Mouse (Mus musculus): ENCODE measurements around the gene Nr5a2.

Nr5a2 gene

DNA sequence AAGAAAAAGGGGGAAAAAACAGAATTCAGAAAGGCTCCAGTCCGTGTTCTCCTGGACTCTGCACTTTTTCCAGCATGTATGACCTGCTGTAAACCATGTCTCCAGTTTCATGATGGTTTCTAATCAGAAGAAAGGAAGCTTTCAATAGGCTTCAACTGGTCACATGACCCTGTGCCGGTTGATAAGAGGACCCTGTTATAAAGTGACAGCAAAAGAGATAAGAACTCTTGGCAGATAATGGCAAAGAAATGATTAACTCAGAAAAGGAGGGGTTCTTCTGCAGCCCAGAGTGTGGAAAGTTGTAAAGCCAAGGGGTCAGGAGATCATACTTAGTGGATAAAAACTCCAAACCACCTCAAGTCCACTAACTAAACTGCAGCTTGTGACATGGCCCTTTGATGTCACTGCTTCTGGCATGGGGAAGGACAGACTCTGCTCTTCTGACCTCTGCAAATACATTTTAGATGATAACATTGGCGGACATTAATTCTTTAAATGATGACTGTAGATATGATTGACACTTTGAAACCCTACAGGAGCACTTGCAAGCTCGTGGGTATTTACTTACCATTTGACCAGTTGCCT, at the start of gene Nr5a2:
Gene Nr5a2 (minus strand): TSS at position 21 of the 585 bp plus-strand sequence.
- no peak for DNase-seq (ENCODE audit: low spot score in 2 of 2)

DNA sequence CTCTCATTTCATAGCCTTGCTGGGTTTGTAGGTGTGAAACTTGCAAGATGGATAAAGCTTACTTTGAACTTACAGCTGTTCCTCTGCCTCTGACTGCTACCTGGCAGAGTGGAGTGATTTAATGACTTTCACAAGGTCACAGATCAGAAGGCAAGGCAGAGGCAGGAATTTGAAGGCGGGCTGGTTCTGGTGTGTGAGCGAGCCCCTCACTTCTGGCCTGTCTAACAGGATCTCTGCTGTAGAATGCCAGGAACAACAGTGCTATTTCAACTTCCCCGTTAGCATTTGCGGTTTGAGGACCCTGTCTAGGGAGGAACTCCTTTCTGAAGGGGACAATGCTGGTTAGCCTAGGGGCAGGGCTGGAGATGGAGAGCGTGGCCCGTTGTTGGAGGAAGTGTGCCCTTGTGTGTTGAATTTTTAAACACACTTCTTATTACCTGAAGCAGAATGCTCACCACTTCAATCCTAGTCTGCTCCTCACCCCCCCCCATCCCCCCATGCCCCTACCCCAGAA, 48.5 kb upstream of the Nr5a2 start:
- DNase-seq (ENCODE audit: low spot score in 2 of 2) = no peak

DNA sequence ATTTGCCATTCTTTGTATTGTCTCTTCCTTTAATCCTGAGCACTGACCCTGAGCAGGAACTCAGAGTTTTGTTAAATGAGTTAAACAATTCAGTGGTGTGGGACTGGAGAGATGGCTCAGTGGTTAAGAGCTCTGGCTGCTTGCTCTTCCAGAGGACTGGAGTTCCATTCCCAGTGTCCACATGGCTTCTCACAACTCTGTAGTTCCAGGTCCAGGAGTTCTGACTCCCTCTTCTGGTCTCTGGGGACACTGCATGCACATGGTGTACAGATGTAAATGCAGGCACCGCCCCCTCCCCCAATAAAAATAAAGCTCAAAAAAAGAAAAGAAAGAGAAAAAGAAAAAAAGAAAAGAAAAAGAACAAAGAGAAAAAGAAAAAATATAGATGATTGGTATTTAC, 43.6 kb upstream of the Nr5a2 start:
- no peak for DNase-seq (ENCODE audit: low spot score in 2 of 2)

DNA sequence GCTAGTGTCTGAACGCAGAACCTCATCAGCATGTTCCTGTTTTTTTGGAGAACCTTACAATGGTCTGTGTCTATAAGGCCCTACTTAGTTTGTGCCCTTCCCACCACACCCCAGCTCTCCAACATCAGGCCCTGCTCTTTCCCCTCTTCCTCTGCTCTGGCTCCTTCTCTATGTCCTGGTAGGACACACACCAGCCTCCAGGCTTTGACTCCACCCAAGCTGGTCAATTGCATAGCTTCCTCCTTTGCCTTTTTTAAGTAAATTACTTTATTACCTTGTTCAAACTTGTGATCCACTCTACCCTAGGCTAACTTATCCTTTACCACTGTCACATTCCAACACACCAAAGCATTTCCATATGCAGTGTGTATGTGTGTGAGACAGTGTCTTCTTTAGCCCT, 42.9 kb upstream of the Nr5a2 start:
- no peak for DNase-seq (ENCODE audit: low spot score in 2 of 2)

DNA sequence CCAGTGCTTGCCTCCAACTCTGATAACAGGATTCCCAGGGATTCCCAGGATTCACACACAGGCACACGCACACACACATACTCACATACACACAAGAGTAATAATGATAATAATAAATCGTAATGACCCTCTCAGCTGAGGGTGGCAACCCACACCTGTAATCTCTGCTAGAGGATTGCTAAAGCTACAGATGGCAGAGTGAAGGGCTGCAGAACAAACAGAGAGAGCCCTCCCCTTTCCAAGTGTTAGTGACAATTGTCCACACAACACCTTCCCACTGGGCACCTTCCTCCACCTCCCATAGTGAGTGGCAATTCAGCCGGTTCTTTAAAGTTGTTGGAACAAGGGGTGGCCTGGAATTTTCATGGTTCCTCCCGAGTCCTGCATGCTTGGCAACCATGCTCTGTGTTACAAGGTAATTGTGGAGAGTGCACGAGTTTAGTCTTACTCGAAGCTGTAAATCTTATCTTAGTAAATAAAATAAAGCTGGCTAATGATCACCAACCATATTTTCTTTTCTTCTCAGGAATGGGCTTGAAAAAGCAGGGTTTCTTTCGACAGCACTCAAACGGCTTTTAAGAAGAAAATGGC, 31.6 kb upstream of the Nr5a2 start:
- DNase-seq (ENCODE audit: low spot score in 2 of 2) = no peak

DNA sequence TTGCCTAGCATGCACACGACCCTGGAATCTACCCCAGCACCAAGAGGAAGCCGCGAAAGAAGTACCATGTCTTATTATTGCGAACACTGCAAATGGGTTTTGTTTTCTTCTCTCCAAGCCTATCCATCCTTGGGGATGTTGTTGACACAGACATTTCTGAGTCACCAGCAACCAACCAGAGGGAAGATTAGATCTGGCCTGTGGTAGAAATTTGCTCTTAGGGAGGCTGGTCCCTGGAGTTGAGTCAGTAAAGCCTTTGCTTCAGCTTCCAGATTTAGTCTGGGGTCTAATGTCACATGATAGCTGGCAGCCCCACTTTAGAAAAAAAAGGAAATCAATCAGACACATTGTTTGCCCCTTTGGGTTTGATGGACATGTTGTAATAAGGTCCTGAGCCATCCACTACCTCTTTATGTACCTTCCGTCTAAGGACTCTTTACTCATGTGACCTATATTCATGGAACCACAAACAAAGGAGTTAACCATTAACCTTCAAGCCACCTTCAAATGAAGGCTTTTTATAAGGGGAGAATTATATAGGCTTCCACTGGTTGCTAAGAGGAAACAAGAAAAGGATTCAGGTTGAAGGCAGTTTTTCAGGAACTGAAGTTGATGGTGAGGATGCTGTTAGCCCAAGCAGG, 20.1 kb upstream of the Nr5a2 start:
- DNase-seq (ENCODE audit: low spot score in 2 of 2) = no peak

DNA sequence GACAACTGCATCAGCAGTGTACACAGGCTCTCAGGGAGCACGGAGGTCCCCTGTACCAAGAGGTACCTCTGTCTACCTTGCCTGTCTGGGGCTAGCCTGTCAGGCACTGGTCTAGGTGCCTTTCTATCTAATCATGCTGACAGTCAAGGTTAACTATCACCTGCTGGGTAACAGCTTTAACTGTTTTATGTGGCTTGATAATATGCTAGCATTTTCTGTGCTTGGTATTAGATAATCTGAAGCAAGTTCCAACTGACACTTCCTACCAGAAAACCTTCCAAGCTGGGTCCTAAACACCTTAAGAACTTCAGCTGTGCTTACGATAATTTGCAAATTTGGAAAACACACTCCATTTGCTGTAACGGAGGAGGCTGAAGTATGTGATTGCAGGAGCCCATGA, 17.6 kb upstream of the Nr5a2 start:
- no peak for DNase-seq (ENCODE audit: low spot score in 2 of 2)

DNA sequence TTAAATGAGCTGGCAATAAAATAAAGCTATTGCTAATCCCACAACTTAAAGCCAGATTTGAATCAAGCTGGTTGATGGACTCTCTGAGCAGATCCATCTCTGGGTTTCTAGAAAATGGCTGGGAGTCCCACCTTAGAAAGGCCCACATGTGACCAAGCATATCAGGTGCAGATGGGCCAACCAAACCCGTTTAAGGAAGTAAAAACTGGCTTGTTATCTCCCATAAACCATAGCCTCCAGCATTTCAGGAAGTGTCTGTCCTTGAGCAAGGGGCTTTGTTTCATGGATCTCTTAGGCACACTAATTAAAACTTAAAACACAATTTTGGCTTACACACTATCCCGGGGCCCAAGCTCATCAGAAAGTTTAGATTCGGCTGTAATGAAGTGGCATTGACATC, 13.8 kb upstream of the Nr5a2 start:
- DNase-seq (ENCODE audit: low spot score in 2 of 2) = no peak

DNA sequence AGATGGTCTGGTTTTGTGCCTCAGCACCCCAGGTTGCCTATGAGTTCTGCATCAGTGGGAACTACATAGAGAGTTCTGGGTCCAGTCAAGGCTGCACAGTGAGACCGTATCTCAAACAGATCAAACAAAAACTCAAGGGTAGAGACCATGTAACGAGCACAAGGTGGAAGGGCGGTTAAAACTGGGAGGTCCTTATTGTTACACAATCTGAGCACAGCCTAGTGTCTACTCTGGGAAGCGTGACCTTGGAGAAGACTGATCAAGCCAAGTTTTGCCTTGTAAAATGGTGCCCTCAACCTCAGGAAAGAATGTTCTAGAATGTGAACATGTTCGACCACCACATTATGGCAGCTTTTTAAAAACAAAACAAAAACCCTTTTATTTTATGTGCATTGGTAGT, 12.8 kb upstream of the Nr5a2 start:
- no peak for DNase-seq (ENCODE audit: low spot score in 2 of 2)

DNA sequence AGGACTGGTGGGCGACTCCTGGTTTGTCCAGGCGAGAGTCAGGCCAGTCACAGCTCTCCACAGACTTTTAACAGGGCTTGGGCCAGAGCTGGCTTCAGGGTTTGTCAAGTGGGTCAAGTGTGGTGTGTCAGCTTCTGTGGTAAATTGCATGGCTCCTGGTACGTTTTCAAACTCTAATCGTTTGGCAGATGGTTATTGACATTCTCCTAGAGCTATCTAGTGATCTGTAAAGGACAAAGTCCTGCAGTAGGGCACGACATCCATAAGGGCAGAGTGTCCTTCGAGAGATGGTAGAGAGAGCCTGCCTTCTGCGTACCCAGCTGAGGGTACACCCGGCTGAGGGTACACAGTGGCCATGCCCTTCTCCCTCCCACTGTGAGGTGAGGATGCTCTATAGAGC, 10.7 kb upstream of the Nr5a2 start:
- no peak for DNase-seq (ENCODE audit: low spot score in 2 of 2)

DNA sequence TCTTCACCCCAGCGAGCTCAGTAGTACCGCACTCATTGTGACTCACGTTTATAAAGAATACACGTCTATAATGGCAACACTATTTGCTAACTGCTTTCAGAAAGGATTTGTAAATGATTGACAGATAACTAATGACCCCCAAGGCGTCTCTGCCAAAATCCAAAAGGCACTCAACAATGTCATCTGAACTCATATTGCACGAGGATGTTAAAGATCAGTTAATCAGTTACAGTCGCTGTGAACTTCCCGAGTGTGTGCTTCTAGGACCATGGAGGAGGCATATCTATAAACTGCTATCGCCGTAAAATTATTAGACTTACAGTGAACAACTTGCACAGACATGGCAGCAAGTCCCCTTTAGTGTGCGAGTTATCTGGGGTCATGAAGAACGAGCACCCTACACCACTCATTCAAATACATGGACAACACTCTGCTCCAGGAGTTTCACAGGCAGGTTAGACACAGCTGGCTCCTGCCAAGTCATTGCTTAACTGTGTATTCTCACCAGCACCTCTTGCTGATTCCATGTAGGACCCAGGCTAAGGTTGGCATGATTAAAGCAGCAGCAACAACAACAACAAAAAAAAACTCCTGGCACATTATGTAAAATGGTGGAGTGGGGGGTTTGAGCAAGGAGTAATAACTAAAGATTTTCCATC, 6.6 kb upstream of the Nr5a2 start:
- no peak for DNase-seq (ENCODE audit: low spot score in 2 of 2)

DNA sequence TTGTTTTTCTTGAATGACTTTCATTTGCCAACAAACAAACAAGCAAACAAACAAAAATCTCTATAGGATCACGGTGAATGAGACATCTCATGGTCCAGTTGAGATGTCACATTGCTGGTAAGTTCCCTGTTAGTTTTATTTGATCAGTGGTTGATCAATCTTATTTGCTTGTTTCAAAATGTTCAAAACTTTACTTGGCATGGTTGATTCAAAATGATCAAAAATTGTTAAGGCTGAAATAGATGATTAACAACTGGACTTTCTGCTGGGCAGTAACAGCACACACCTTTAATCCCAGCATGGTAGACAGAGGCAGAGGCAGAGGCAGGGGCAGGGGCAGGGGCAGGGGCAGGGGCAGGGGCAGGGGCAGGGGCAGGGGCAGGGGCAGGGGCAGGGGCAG, 757 bp downstream of the Nr5a2 start:
- DNase-seq (ENCODE audit: low spot score in 2 of 2) = no peak

DNA sequence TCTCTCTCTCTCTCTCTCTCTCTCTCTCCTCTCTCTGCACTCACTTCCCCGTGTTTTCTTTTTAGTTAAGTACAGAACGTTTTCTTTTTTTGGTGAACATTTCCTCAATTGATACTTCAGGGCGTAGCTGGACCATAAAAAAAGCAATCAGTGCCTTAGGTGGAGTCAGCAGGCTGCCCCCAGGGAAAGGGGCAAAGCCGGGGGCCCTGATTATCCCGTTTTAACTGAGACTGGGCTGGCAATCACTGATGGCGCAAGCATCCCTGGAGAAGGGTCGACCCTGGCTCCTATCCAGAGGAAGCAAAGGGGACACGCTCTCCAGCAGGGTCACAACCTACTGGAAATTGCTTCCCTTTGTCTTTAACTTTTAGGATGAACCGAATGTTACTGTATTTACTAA, 1.6 kb downstream of the Nr5a2 start:
- DNase-seq (ENCODE audit: low spot score in 2 of 2) = no peak

DNA sequence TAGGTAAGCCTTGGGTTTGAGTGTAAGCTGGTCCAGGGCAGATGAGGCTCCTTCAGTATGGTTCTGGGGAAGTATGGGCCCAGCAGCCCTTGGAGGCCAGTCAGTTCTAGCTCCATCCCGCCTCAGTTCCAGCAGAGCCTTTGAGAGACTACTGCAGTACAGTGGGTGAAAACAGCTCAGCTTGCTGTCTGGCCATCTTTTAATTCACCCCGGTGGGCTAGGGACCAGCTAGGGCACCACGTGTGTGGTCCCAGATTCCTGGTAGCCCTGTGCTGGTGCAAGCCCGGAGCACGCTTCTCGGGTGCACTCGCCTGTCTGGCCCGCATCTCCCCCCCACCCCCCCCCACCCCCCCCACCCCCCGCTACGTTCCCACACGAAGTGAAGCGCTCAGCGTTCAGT, 2.1 kb downstream of the Nr5a2 start:
- DNase-seq (ENCODE audit: low spot score in 2 of 2) = no peak

DNA sequence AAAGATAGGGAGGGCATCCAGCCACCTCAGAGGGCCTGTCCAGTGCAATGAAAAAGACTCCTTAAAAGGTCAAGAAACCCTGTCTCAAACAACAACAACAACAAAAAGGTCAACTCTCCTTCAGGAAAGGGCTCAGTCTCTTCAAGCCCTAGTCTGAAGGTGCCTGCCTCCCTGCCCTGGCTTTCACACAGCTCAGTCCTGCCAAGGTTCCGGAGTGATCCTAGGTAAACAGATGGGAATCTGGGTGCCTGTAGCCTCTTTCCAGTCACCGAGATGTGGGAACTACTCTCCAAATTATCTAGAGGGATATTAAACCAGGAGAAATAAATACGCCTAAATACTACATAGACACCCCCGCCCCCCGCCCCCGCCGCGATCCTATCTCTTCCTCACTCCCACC, 2.6 kb downstream of the Nr5a2 start:
- DNase-seq (ENCODE audit: low spot score in 2 of 2) = no peak

DNA sequence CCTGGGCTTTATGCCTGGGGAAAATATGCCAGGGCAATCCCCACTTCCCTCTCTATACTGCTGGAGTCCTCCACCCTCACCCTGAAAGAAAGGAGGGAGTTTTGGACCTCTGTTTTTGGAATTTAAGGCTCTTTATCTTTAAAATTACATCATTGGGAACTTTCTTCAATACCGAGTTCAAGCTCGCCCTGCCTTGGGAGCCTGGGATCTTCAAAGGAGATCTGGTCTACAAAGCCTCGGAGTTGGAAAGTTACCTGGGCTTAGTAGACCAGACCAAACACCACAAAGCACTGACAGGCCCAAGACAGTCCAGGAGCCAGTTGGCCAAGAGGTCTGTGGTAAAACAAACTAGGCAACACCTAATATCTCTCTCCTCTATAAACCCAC, 6.1 kb downstream of the Nr5a2 start:
- no peak for DNase-seq (ENCODE audit: low spot score in 2 of 2)

DNA sequence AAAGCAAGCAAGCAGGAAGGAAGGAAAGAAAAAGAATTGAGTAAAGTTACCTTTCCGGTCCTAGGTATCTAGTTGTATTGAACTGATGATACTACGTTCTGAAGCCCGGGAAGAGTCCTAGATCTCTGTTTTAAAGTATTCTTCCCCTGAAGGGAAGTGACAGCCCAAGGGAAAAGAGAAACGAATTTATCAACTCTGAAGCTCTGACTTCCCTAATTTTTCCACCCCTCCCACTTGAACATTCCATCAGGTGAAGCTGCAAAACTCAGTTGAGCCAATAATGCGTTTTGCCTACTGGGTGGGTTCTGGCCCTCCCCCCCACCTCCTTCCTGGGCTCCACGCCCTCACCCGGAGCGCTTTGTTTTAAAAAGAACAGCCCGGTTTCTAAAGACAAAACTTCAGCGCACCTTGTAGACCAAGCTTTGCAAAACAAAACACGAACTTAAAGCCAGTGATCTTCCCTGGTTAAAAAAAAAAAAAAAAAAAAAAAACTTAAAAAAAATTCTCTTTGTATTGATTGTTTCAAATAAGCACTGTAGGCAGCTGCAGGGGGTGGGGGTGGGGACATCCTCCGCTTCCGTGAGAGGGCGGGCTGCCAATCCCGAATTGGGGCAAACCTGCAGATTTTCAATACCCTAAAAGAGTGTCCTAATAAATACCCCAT, 6.7 kb downstream of the Nr5a2 start:
- no peak for DNase-seq (ENCODE audit: low spot score in 2 of 2)

DNA sequence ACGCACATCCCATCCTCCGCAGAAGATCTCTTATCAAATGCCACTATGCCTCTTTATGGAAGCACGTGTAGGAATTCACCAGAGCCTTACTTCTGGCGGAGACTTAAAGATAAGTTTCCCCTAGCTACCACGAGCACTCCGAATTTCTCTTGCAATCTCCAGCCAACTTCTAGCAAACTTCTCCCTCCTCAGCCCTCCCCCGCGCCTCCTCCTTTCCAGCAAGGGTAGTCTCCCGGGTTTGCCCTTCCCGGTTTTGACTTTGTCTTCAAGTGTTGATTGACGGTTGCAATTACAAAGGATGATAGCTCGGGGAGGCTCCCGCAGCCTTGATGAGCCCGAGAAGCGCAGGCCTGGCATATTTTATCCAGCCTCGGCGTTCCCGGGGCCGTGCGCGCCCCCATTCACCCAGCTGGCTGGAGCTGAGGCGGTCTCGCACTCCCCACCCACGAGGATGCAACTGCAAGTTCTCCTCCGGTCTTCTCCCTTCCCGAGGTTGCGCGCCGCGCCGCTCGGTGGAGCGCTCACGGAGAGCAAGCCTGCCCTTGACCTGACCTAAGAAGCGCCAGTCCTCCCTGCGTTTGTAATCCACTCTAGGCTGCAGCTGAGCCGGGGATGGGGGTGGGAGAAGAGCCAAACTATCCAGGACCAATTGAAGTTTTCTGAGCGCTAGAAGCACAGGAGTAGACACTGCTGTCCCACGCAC, 7.5 kb downstream of the Nr5a2 start:
- DNase-seq (ENCODE audit: low spot score in 2 of 2) = peak in 1 of 2 experiments; percentile 8

DNA sequence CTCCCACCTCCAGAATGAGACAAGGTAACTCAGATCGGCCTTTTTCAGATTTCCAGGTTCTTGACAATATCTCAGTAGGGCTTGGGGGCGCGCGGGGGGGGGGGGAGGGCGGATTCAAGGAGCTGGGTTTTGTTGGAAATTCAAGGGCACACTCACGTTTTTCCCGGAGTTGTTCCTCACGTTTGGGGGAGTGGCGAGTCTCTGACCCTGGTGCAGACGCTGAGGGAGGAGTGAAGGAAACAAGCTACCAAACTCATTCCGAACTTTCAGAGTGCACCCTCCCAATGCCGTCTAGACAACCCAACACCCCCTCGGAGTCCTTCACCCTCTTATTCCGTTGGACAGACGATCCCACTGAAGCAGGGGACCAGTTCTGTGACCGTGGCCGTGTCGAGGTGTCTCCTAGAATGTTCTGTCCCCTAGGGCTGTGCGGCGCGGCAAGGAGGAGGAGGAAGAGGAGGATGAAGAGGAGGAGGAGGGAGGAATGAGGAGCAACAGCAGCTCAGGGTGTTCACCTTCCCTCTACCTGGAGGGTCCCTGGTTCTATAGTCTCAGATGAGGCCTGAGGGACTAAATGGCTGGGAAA, 8.2 kb downstream of the Nr5a2 start:
- DNase-seq (ENCODE audit: low spot score in 2 of 2) = no peak

DNA sequence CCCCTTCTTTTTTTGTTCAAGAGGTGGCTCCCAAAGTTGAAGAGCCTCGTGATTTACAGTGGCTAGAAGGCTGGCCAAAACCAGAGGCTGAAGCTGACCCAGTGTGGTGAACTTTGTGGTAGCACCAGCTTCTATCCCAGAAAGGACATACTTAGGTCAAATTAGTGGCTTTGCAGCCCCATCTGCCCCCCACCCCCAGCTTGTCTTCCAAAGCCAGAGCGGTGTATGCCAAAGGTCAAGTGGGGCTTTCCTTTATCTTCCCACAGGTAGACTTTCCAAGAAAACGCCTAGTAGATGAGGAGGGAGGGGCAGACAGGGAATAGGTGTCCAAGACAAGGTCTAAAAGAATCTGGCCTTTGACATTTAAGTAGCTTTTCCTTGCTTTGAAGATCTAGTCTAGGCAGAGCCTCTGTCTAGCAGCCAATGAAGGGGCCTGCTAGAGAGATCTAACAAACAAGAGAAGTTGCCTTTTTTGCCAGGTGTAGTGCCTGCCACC, 9.0 kb downstream of the Nr5a2 start:
- DNase-seq (ENCODE audit: low spot score in 2 of 2) = no peak

DNA sequence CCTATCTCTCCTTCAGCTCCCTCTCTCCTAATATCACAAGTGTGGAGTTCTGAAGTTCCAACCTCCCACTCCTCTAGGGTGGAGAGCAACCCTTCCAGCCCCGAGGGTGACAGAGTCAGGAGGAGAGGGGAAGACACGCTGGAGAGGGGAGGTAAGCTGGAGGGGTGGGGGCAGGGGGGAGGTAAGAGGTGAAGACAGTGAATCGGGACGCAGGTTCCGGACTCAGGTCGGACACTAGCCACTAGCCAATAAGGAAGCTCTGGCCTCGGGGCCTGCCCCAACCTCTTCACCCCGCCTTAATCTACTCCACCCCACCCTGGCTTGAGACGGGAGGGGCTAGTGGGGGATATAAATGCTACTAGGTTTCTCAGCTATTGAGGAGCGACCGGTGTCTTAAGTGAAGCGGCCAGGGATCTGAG, 10.9 kb downstream of the Nr5a2 start:
- no peak for DNase-seq (ENCODE audit: low spot score in 2 of 2)
